ENCODE assay signal across 24 mouse cellular contexts in the genomic region with DNA sequence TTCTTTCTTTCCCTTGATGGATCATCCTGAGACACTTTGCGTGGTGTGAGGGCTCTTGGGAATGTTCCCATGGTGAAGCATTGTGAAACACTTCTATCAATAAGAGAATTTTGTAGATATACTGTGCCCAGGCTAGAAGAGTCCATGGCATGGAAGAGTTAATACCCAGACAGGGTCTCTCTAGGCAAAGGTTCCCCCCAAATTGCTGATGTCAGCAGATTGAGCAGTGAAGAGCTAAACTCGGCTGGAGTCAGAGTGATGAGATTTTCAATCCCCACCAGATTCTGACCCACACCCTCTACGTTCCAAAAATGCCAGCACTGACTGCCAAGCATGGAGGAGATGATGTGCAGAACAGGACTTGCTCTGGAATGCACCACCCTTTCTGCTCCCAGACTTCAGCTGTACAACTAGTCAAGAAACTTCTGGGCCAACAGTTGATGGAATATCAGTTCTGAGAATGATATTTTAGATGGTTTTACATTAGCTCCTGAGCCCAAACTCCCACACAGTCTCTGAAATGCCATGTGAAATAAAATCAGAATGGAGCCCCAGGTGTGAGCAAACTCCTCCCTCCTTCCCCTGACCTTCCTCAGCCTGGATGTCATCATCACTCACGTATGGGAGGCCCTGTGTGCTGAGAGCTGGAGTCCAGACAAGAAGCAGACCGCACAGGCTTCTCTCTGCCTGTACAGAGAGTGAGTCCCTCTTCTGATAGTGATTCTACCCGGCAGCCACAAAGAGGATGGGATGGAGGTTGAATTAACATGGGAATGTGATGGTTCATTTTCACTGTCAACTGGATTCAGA.
DNase-seq lines count a peak whose midpoint lies in the region; ATAC-seq lines count a peak whose summit lies in the region.
"Had no signal": no experiment of that assay in that cellular context is flagged by ENCODE, and none has a peak within 500 bp of the region (broad histone marks: within the 10 kb centered on the region; RNA-seq: fewer than 3 reads in every experiment).

No protein-coding gene starts in this region.

- H3K9me3 ChIP-seq in heart, embryonic 13.5 days = no peaks in the 10 kb centered on the region
- no peaks in the 10 kb centered on the region for H3K9me3 ChIP-seq in heart, embryonic 12.5 days (replicated peaks)
- H3K9me3 ChIP-seq in intestine, embryonic 16.5 days (ENCODE audit: control insufficient read depth, low read length) = no peaks in the 10 kb centered on the region
- H3K9me3 ChIP-seq: embryonic facial prominence, embryonic 10.5 days; hindbrain, embryonic 15.5 days; kidney, embryonic 15.5 days; neural tube, embryonic 15.5 days had no signal

- peaks cover 23% of the 10 kb centered on the region for H3K4me1 ChIP-seq in heart, embryonic 13.5 days
- peaks cover 20% of the 10 kb centered on the region for H3K4me1 ChIP-seq in heart, embryonic 12.5 days (replicated peaks)
- H3K4me1 ChIP-seq in intestine, embryonic 16.5 days (ENCODE audit: control insufficient read depth, insufficient read depth, low read length) = no peaks in the 10 kb centered on the region

- no peaks in the 10 kb centered on the region for H3K27me3 ChIP-seq in heart, embryonic 13.5 days (replicated peaks)
- no peaks in the 10 kb centered on the region for H3K27me3 ChIP-seq in heart, embryonic 12.5 days (replicated peaks)
- no peaks in the 10 kb centered on the region for H3K27me3 ChIP-seq in intestine, embryonic 16.5 days (replicated peaks; ENCODE audit: control insufficient read depth, insufficient read depth, low read length)
- H3K27me3 ChIP-seq: hindbrain, embryonic 15.5 days; kidney, embryonic 15.5 days; neural tube, embryonic 15.5 days had no signal

- peak overlapping the region; percentile 43 for H3K27ac ChIP-seq in heart, embryonic 13.5 days (replicated peaks)
- no peak overlapping the region for H3K27ac ChIP-seq in heart, embryonic 12.5 days (ENCODE audit: poor library complexity, severe bottlenecking)
- H3K27ac ChIP-seq in intestine, embryonic 16.5 days (ENCODE audit: low read length) = no peak overlapping the region
- H3K27ac ChIP-seq: embryonic facial prominence, embryonic 10.5 days; hindbrain, embryonic 15.5 days; kidney, embryonic 15.5 days; neural tube, embryonic 15.5 days had no signal

- no peaks in the 10 kb centered on the region for H3K36me3 ChIP-seq in heart, embryonic 13.5 days
- H3K36me3 ChIP-seq in heart, embryonic 12.5 days = no peaks in the 10 kb centered on the region
- no peaks in the 10 kb centered on the region for H3K36me3 ChIP-seq in intestine, embryonic 16.5 days (ENCODE audit: control insufficient read depth, insufficient read depth, low read length)
- H3K36me3 ChIP-seq: embryonic facial prominence, embryonic 10.5 days; G1E; hindbrain, embryonic 15.5 days; kidney, embryonic 15.5 days; neural tube, embryonic 15.5 days had no signal

- no peak overlapping the region for H3K4me3 ChIP-seq in heart, embryonic 13.5 days
- no peak overlapping the region for H3K4me3 ChIP-seq in heart, embryonic 12.5 days
- H3K4me3 ChIP-seq in intestine, embryonic 16.5 days (ENCODE audit: low read length) = no peak overlapping the region
- H3K4me3 ChIP-seq: embryonic facial prominence, embryonic 10.5 days; hindbrain, embryonic 15.5 days; kidney, embryonic 15.5 days; neural tube, embryonic 15.5 days had no signal

- no peak overlapping the region for H3K4me2 ChIP-seq in heart, embryonic 13.5 days
- H3K4me2 ChIP-seq in heart, embryonic 12.5 days = no peak overlapping the region
- H3K4me2 ChIP-seq in intestine, embryonic 16.5 days (ENCODE audit: low read depth, low read length) = no peak overlapping the region
- H3K4me2 ChIP-seq: hindbrain, embryonic 15.5 days; kidney, embryonic 15.5 days; midbrain, embryonic 11.5 days; neural tube, embryonic 15.5 days had no signal

- no peak overlapping the region for H3K9ac ChIP-seq in heart, embryonic 13.5 days
- no peak overlapping the region for H3K9ac ChIP-seq in heart, embryonic 12.5 days
- no peak overlapping the region for H3K9ac ChIP-seq in intestine, embryonic 16.5 days (ENCODE audit: low read depth, low read length)
- H3K9ac ChIP-seq: hindbrain, embryonic 15.5 days; kidney, embryonic 15.5 days; neural tube, embryonic 15.5 days had no signal

- no peak for ATAC-seq in heart, embryonic 13.5 days (ENCODE audit: extremely low read depth, insufficient number of reproducible peaks, low FRiP score, low TSS enrichment)
- no peak for ATAC-seq in heart, embryonic 12.5 days (ENCODE audit: insufficient number of reproducible peaks, low FRiP score)
- peak; percentile 53; the same call in 1 of the 2 replicates for ATAC-seq in intestine, embryonic 16.5 days
- ATAC-seq: CD4-positive, CD25-positive, alpha-beta regulatory T cell, adult 4 months had no signal

- no peak for DNase-seq in heart, adult 8-10 months (ENCODE audit: low spot score)
- peak; percentile 37 for DNase-seq in heart, postnatal 4 days
- DNase-seq in retina, postnatal 1 day = peak; percentile 20
- DNase-seq in retina, embryonic 14.5 days (ENCODE audit: low spot score) = no peak
- DNase-seq in ovary, postnatal 10 days (ENCODE audit: low spot score) = no peak
- DNase-seq: adrenal gland, adult 2 months; cerebellum, adult 11-12 months; cerebellum, postnatal 10 days; gastrocnemius, postnatal 36 days; kidney, adult 11 months; kidney, postnatal 36 days; layer of hippocampus, postnatal 36 days; right cerebral cortex, postnatal 14 days; thymus, postnatal 14 days had no signal

- 31% methylated on average over 6 of the region's 6 CpGs for WGBS in heart, embryonic 13.5 days
- 33% methylated on average over 6 of the region's 6 CpGs for WGBS in heart, embryonic 12.5 days
- 42% methylated on average over 6 of the region's 6 CpGs for WGBS in intestine, embryonic 16.5 days

Comparison
In these comparisons a context has a peak if more than half of its experiments do, and no peak if none do; other contexts are left out.
1. DNase-seq: peak in heart, postnatal 4 days (single experiment) and retina, postnatal 1 day (single experiment); none in heart, adult 8-10 months (single experiment), retina, embryonic 14.5 days (single experiment) and ovary, postnatal 10 days (single experiment).